Mouse (Mus musculus) ovary, postnatal 14 days (tissue): Measurements from ENCODE around the gene Gusb.

Experiments used
- DNase-seq: peaks from one replicate; pipeline ENCODE4 v3.0.0; 2022; ENCODE audit warnings: low spot score

Gusb gene

DNA sequence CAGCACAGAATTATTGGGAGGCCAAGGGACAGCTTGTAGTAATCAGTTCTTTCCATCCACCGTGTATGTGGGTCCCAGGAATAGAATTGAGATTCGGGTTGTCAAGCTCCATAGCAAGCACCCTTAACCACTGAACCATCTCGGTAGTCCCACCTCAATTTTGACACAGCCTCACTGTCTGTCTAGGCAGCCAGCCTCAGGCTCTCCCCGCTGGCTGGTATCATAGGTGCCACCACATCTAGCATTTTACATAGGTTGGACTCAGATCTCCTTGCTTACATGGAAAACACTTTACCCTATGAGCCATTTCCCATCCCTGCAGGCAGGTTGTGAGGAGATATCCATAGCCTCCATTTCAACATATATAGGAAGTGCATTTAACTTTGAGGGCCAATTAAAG is 28.5 kb downstream of the Gusb start:
- no peak for DNase-seq

DNA sequence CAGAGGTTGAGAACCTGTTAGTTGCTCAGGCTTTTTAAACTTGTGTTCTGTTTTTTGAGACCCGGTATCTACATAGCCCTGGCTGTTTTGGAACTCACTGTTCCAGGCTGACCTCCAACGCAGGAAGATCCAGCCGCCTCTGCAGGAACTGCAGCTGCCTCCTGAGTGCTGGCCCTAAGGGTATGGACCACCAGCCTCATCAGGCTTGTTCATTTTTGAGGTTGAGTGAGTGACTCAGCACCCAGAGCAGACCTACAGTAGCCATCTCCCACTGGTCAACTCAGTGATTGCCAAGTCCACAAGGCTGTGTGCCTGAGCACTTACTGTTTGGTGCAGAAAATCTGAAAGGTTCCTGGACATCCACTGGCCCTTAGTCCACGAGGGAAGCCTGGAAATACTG is 31.4 kb downstream of the Gusb start:
- no peak for DNase-seq

DNA sequence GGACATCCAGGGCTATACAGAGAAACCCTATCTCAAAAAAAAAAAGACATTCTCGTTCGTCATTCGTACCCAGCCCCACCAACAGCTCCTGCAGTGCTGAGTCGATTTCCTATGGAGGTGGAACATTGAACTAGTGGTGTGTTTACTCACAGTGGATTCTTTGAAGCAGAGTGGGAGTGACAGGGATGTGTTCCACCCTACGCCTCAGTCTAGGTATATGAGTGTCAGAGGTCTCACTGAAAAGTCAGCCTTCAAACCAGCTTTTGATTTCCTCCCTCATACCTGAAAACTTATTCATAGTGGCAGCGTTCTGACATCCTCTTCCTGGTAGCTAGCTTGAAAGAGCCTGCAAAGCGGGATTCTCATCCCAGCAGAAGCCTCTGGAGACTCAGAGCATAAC is 34.4 kb downstream of the Gusb start:
- no peak for DNase-seq

DNA sequence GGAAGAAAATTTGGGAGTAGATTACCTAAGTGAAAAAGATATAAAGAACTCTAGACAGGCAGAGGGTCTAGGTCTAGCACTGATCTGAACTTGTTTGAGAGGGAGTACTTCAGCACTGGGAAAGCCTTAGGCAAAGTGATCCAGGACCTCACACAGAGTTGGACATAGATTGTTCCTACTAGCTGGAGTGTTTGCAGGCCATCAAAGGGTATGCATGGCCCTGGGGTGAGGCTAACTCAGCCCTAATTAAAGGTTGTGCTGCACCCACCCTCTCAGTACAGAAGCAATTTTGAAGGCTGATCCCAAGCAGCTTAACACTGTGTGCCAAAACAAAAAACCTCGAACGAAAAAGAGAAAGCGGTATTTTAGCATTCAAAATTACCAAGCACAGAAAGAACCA is 36.4 kb downstream of the Gusb start:
- no peak for DNase-seq

DNA sequence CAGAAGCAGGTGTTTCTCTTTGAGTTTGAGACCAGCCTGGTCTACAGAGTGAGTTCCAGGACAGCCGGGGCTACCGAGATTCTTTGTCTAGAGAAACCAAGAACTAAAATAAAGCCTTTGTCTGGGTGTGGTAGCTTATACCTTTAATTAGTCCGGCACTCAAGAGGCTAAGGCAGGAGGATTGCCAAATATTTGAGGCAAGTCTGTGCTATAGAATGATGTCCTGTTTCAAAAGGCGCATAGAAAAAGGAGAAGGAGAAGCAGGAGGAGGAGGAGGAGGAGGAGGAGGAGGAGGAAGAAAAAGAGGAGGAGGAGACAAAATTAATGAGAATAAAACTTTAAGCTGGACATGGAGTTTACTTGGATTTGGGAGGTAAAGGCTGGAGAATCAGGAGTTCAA is 39.6 kb downstream of the Gusb start:
- DNase-seq = no peak

- no peak for DNase-seq
These were observed 47.1 kb downstream of the Gusb start for GRCm38 (mm10) chr5:129955792-129956191.

- no peak for DNase-seq
These were observed 48.2 kb downstream of the Gusb start for GRCm38 (mm10) chr5:129954473-129955254.

DNA sequence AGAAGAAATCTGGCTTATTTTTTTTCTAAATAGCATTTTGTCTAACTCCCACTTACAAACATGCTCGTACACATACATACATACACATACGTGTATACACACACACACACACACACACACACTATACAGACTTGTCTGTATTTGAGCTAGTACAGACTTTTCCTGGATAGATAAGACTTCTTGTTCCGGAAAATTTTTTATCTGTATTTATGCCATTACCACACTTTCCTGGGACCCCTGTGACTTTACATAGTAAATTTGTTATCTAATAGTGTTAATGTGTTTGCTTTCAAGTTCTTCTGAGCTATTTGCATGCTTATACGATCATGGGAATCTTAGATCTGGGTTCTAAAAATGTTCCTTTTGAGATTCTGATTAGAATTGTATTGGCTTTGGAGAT is 50.7 kb downstream of the Gusb start:
- no peak for DNase-seq

- DNase-seq = no peak
These were observed 55.3 kb downstream of the Gusb start for GRCm38 (mm10) chr5:129947528-129948033.

DNA sequence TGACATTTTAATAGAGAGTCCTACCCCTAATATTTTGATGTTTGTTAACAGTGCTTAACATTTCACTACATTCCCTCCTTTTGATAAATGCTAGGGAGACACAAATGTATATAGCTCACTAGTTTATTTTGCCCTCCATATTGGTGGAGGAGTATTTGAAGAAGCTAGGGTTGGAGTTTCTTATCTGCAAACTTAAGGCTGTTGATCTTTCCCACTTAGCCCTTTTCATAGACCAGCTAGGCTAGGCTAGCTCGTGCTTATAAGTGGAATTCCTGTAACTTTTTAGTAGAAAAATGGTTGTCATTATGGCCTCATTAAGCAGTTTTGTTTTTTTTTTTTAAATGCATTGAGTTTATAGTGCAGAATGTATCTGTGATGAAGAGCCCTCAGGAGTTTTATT is 59.4 kb downstream of the Gusb start:
- DNase-seq = no peak

DNA sequence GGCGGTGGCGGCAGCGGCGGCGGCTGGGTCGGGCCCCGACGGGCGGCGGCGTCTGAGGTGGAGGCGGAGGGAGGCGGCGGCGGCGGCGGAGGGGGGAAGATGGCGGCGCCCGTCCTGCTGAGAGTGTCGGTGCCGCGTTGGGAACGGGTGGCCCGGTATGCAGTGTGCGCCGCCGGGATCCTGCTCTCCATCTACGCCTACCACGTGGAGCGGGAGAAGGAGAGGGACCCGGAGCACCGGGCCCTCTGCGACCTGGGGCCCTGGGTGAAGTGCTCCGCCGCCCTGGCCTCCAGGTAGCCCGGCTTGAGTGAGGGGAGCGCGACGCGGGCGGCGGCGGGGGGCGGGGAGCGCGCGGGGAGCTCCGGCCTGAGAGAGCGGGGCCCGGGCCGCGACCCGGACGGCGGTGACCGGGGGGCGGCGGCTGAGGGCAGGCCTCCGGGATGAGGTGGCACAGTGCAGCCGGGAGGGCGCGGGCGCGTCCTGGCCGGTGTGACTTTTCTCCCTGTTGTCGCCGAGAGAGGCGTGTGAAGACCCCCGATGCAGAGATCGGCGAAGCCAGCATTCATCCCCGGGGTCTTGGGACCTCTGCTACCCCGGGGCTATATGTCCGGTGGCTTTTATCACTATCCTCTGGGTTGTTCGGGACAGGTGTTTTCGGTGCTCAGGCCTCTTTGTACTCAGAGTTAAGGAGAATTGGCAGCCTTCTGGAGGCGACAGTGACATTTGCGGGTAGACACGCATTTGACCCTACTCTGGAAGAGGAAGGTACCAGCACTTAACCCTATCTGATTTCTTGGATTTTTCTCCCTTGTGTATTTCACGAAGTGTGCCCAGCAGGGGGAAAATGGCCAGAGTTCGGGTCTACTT is 60.5 kb downstream of the Gusb start:
- peak; percentile 21 for DNase-seq

GRCm38 (mm10) chr5:129941495-129942045 is 61.3 kb downstream of the Gusb start, which contains the start of gene Vkorc1l1:
TSS of gene Vkorc1l1 (plus strand) at chr5:129941970.
- DNase-seq = peak; percentile 99

DNA sequence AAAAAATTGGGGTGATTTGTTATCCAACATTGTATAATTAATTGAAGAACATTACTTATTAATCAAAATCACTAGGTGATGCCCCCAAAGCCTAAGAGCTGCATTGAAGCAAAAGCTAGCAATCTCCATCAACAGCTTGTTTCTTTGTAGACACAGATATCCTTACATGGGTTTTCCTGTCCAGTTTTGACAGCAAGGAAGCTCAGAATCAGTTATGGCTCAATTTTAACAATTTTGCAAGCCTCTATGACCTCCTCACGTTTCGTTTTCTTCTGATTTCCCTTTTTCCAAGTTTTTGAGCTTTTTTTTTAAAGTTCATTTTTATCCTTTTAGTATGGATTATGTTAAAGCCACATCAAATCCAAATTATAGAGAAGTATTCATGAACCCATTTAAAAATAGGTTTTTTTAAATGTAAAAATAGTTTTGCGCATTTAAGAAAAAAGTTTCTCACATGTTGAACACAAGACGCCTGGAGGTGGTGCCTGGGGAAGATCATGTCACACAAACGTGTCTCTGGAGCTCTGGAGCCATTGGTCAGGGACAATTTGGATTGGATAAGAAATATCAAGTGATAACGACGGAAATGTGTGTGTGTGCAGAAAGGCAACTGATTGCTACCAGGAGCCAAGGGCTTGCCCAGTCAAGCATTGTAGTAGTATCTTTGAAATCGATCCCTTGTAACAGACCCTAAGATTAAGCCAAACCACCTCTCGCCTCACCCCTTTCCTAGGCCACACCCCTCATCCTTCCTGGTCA is 61.9 kb downstream of the Gusb start:
- DNase-seq = no peak

GRCm38 (mm10) chr5:129940281-129940680 is 62.6 kb downstream of the Gusb start:
- no peak for DNase-seq
